Mouse (Mus musculus) bone marrow, adult 2 months (tissue): Measurements from ENCODE around the gene Cd244a.

ENCODE experiments used
- CTCF ChIP-seq: fragments of 200-500 bp; IDR thresholded peaks from 2 replicates; pipeline ENCODE4 v1.5.1; 2011; ENCODE audit warnings: low read length, control low read depth; ENCODE audit not compliant: control insufficient read depth, insufficient read depth
- POLR2A ChIP-seq: fragments of 200-500 bp; IDR thresholded peaks from 2 replicates; pipeline ENCODE4 v1.6.1; 2011; ENCODE audit warnings: low read depth, mild to moderate bottlenecking, control low read depth, low read length, borderline replicate concordance; ENCODE audit not compliant: control insufficient read depth

GRCm38 (mm10) chr1:171638686-171639085, 79.7 kb downstream of the Cd244a start:
- TF ChIP-seq CTCF (no peak), POLR2A (no peak)
